Mouse (Mus musculus) kidney, postnatal 36 days (tissue): Measurements from ENCODE around the gene Zic3.
A peak's percentile ranks its signal among the peaks of the same experiment; 100 is the strongest.

Experiments used
- DNase-seq, 2 experiments: peaks; one replicate each; pipeline ENCODE4 v3.0.0; 2021 to 2022; ENCODE audit warnings: mixed read lengths in 2 of 2

The Zic3 gene

GRCm38 (mm10) chrX:58022400-58022799 lies at the start of gene Zic3:
Gene Zic3, plus strand, starts transcription at chrX:58022700.
- DNase-seq = no peak

DNA sequence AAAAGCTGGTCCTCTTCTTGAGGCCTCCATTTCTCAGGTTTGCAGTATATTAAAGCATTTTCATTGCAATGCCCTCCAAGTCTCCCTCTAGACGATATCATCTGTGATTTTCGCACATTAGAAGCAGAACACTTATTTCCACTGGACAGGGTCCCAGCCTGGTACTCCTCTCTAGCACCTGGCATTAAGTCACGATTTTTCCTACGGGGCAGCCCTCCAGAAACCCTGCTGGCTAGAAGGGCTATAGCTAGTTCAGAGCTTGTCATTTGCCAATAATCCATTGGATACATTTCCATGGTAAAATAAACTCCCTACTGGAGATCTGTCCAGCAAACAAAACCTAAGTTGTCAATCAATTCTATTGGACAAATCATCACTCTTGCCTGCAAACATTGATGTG lies 40.1 kb upstream of the Zic3 start:
- no peak for DNase-seq

DNA sequence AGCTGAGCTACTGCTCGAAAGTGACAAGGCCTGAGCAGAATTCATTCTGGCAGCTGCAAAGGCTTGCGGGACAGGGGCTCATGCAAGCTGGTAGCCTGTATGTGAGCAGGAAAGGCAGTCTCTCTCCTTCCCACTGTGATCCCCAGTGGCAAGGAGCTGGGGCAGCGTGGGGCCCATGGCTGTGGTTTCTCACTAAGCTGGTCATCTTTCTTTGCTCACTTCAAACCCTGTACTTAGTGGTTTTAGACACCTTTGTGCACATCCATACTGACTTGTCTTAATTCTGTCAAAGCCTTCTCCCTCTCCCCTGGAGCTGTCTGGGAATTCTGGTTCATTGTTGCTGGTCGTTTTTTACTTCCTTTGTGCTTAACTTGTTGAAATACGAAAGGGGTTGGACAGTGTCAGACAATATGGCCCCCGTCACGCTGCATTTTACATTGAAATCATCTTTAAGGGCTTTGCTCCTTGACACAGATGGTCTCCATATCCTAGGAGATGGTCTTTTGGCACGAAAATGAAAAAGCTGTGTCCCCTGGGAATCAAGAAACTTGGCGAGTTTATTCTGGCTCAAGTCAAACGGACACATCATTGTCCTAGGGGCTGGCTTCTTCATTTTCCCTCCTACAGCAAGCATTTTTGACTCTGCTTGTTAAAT lies 34.9 kb upstream of the Zic3 start:
- DNase-seq = no peak

GRCm38 (mm10) chrX:58013391-58013790 lies 9.1 kb upstream of the Zic3 start:
- DNase-seq = no peak

DNA sequence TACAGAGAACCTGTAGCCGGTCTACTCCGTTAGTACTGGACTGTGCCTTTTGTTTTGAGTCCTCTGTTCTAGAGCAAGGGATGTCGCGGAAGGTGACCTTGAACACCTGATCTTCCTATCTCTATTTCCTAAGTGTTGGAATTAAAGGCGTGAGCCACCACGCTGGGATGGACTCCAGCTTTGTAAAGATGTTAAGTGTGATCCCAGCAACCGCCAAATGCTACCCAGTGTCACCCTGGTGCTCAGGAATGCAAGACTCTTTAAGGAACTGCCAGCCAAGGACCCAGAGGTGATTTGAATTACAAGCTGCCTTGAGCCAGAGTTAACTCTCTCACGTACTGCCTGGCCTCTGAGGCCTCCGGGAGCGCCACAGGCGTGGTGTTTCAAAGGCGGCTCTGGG lies 8.4 kb upstream of the Zic3 start:
- DNase-seq = no peak

- DNase-seq = no peak
These were observed 7.7 kb upstream of the Zic3 start for GRCm38 (mm10) chrX:58014761-58015160.

DNA sequence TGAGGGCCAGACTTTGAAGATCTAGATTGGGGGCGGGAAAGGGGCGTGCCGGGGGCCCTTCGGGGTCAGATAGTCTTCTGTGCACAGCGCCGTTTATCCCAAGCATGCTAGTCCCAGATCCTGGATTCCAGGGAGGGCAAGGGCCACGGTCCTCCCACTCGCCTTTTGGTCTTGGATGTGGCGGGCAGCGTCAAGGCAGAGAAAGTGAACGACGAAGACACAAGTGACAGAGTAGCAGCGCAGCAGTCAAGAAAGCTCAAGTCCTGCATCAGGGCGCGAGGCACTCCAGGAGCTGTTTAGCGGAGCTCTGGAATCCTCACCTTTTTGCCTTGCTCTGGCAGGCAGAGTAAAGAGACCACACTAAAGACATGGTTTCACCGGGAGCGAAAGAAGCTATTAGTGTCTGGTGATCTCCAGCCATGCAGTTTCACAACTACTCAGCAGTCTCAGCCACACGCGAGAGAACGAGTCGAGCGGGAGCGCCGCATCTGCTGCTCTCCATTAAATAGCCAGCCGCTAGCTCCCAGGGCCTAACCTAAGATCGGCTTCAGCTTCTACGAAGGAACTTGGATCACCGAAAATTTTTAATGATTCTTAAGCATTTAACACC lies 7.1 kb upstream of the Zic3 start:
- DNase-seq = no peak

DNA sequence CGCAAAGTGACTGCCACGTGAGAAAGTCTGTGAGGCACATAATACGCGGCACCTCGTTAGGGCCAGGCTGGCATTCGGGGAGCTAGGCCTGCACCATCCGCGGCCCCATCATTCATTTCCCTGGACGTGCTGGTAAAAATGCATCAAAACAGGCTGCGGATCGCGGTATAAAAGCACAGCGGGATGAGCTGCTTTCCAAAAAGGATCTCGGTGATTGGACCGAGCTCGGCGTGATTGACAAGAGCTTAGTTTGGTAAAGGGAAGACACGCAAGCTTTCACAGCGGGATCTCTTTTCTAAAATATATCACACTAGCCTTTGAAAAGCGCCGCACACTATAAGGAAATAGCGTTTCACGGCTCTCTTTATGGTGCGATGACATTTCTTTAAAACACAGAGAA lies 3.8 kb upstream of the Zic3 start:
- no peak for DNase-seq

GRCm38 (mm10) chrX:58019257-58019953 lies 3.1 kb upstream of the Zic3 start:
- no peak for DNase-seq

- no peak for DNase-seq
These were observed 5.1 kb downstream of the Zic3 start for GRCm38 (mm10) chrX:58027631-58028030.

DNA sequence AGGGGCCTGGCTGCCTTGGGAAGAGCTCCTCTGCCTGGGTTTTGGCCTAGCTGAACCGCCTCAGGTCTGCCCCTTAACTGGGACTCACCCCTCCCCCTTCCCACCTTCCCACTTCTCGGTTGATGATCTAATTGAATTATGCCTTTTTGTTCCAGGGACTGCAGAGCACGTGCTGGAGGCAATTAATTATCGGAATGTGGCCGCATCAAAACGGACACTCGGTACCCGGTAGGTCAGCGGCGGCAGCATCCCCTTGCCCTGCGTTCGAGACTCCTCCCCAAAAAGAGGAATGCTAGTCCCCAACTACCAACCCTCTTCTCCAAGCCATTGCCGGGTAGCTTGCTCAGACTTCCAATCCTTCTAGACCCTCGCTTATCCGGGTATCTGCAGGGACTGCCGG lies 5.6 kb downstream of the Zic3 start:
- DNase-seq = no peak

- no peak for DNase-seq
These were observed 6.4 kb downstream of the Zic3 start for GRCm38 (mm10) chrX:58028858-58029257.

DNA sequence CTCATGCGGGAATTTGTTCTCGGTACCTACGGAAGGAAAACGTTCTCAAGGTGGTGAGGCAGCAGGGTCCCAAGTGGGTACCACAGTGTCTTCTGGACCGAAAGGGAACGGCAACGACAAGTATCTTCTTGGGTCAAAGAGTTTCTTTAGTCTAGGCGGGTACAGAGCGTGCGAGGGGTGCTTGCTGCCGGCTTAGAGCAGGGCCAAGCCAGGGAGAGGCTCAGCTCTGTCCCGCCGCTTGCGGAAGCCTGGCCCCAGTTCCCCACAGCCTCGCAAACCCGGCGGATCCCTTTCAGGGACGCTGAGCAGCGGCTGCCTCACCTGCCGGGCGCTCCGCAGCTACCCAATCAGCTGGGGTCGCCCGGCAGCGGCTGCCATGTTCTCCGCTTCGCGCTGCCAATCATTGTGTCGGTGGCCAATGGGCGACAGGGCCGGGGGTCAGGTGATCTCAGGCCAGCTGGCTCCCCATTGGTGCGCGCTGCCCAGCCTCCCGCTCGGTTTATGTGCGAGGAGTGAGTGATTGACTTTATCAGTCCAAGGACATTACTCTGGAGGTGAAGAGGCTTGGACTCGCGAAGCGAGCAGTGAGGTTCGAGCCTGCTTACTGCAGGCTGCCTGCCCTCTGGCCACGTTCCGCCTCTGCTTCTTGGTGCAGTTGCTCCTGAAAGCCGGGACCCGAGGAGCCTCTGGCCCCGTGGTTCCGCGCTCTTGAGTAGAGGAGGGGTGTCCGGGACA lies 7.8 kb downstream of the Zic3 start:
- peak; percentile 23 to 39 for DNase-seq

DNA sequence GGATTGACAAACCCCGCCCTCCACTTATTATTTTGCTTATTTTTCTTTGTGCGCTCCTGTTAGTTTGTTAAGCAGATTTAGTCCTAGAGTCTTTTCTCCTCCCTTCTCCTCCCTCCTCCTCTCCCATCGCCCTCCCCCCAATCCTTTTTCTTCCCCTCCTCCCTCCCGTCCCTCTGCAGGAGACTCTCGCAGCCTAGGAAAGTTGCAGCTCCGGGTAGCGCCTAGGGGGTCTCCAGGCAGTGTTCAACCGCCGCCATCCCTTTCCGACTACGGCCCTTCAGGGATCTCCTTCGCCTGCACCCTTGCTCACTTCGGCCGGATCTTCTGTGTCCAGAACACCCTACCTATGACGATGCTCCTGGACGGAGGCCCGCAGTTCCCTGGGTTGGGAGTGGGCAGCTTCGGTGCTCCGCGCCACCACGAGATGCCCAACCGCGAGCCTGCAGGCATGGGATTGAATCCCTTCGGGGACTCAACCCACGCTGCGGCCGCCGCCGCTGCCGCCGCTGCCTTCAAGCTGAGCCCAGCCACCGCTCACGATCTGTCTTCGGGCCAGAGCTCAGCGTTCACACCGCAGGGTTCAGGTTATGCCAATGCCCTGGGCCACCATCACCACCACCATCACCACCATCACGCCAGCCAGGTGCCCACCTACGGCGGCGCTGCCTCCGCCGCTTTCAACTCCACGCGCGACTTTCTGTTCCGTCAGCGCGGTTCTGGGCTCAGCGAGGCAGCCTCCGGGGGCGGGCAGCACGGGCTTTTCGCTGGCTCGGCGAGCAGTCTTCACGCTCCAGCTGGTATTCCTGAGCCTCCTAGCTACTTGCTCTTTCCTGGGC lies 8.6 kb downstream of the Zic3 start:
- DNase-seq = no peak

DNA sequence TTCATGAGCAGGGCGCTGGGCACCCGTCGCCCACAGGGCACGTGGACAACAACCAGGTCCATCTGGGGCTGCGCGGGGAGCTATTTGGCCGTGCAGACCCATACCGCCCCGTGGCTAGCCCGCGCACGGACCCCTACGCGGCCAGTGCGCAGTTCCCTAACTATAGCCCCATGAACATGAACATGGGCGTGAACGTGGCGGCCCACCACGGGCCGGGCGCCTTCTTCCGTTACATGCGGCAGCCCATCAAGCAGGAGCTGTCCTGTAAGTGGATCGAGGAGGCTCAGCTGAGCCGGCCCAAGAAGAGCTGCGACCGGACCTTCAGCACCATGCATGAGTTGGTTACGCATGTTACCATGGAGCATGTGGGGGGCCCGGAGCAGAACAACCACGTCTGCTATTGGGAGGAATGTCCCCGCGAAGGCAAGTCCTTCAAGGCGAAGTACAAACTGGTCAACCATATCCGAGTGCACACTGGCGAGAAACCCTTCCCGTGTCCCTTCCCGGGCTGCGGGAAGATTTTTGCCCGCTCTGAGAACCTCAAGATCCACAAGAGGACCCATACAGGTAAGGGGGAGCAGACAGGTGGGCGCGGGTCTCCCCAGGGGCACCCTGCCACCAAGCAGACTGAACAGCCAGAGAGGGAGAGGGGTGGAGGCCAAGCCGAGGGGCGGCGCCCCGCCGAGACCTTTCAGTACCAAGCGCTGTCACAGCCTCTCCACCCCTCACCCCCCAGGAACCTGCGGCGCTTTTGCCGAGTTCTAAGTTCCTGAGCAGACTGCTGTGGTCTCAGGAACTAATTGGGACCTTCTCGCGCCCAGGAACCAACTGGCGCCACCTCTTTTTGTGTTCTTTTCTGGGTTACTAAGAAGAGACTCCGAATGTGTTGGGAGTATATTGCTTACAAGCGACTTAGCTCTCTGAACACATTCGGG lies 9.4 kb downstream of the Zic3 start:
- DNase-seq = peak in 1 of 2 experiments; percentile 35

DNA sequence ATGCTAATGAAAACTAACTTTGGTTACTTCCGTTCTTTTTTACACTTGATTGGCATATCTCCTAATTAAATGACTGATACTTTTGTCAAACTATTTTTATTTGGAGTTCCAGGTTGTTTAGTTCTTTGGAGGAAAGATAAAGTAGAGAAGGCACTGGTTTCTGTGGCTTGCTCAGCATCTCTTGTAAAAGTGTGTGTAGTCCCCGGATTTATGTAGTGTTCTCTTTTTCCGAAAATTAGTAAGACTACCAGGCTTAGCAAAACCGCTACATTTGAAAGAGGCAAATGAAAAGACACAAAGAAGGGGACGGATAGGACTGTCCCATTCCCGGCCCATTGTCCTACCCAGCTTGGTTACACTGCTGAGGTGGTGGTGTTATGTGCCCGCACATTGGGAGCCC lies 10.1 kb downstream of the Zic3 start:
- no peak for DNase-seq

GRCm38 (mm10) chrX:58033521-58033920 lies 11.0 kb downstream of the Zic3 start:
- no peak for DNase-seq

GRCm38 (mm10) chrX:58038061-58039007 lies 15.8 kb downstream of the Zic3 start:
- DNase-seq = no peak

DNA sequence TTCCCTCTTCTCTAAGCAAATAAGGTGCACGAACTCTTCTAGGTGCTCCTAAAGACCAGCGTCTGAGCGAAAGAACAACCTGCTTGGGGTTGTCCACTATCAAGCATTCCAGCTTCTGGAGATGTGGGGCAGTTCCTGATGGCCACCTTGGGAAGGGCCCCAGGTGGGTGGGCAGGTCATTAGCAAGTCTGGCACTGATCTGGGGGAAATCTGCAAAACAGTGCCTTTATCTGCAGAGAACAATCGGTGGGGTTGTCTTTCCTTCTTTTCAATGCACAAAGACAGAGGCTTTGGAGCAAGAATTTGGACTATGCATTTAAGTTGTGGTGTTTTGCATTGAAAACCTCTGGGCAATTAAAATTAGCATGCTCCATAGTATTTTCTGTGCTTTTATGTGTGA lies 17.2 kb downstream of the Zic3 start:
- DNase-seq = no peak

GRCm38 (mm10) chrX:58041865-58042264 lies 19.4 kb downstream of the Zic3 start:
- no peak for DNase-seq
